Mouse (Mus musculus): Measurements from ENCODE around the gene Pm20d1.

Gene Pm20d1

GRCm38 (mm10) chr1:131757211-131757610 is 40.0 kb upstream of the Pm20d1 start:
- no peak for TF ChIP-seq POU5F1 (IDR thresholded peaks at IDR 0.05; ENCODE audit: borderline replicate concordance, low read length)
- no peak for TF ChIP-seq CTCF (conservative IDR thresholded peaks at IDR 0.05; ENCODE audit: low read length)
- no peak for TF ChIP-seq NANOG (IDR thresholded peaks at IDR 0.05; ENCODE audit: borderline replicate concordance, low read length)
- H3K27me3 ChIP-seq (ENCODE audit: insufficient read depth, low read length) = peaks cover 61% of the 10 kb centered on the region
- H3K36me3 ChIP-seq (ENCODE audit: insufficient read depth, low read length) = no peaks in the 10 kb centered on the region
- H3K9me3 ChIP-seq (ENCODE audit: low read length) = peaks cover 10% of the 10 kb centered on the region; the same call in 1 of the 2 replicates
- H3K4me1 ChIP-seq (replicated peaks; ENCODE audit: low read depth, low read length) = no peaks in the 10 kb centered on the region
- H3K4me3 ChIP-seq (replicated peaks; ENCODE audit: low read length) = no peak overlapping the region

DNA sequence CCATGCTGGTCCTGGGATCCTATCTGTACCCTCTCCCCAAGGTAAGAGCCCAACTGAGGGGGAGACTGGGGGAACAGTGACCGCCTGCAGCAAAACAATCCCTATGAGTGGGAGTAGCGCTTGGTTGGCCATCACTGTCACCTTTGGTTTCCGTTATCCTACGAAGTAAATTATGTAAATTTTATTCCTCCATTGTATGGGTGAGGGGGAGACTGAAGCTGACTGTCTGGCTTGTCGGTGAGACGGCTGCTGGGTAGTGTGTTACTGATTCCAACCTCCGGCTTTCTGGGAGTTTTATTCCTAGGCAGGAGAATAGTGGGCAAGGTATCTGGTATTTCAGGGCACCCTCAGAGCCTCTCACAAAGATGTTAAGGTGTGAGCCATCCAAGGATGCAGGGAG is 38.4 kb upstream of the Pm20d1 start:
- H3K27me3 ChIP-seq (ENCODE audit: insufficient read depth, low read length) = peaks cover 46% of the 10 kb centered on the region
- H3K4me1 ChIP-seq (replicated peaks; ENCODE audit: low read depth, low read length) = no peaks in the 10 kb centered on the region
- no peak for TF ChIP-seq NANOG (IDR thresholded peaks at IDR 0.05; ENCODE audit: borderline replicate concordance, low read length)
- TF ChIP-seq CTCF (conservative IDR thresholded peaks at IDR 0.05; ENCODE audit: low read length) = no peak
- TF ChIP-seq POU5F1 (IDR thresholded peaks at IDR 0.05; ENCODE audit: borderline replicate concordance, low read length) = no peak
- peaks cover 10% of the 10 kb centered on the region; the same call in 1 of the 2 replicates for H3K9me3 ChIP-seq (ENCODE audit: low read length)
- H3K36me3 ChIP-seq (ENCODE audit: insufficient read depth, low read length) = no peaks in the 10 kb centered on the region
- H3K4me3 ChIP-seq (replicated peaks; ENCODE audit: low read length) = no peak overlapping the region

DNA sequence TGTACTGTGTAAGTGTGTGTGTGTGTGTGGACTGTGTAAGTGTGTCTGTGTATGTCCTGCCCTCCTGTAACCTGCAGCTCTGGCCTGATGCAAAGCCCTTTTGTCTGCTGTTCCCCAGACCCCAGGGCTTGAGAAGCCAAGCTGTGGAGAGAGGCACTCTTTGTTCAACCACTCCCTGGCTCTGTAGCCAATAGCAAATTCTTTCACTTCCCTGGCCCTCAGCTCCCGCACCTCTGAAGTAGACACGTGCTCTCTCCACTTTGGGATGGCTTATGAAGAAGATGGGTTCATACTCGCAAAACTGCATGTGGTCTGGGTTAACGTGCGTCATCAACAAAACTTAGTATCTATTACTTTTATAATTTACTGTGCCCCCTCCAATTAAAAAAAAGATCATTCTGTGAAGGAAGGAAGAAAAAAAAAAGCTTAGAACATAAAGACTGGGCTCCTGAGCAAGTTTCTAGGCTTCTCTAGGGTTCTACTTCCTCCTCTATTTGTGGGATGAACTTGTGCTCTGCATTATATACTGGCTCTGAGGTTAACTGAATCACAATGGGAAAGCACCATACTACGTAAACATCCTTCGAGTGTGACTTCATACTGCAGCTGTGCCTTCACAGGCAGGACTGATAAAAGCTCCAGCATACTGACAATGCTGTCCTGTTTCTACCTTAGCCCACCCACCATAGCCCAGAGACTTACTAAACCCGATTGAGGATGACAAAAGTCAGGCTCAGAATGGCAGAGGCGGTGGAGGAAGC is 37.3 kb upstream of the Pm20d1 start:
- peaks cover under 1% of the 10 kb centered on the region; the same call in 1 of the 2 replicates for H3K4me1 ChIP-seq (replicated peaks; ENCODE audit: low read depth, low read length)

DNA sequence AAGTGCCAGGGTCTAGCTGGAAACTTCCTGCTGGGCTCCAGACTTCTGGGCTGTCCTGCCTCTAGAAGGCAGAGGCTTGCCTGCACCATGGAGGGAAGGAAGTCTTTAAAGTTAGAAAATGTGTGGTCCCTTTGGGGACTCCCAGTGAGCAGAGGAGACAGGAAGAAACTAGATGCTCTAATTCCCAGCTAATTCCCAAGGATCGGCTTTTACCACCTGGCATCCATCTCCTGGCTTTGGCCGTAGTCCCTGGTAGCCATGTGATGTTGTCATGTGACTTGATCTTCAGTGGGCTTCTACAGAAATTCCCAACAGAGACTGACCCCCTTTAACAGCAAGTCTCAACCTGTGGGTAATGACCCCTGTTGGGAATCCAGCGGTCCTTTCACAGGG is 36.8 kb upstream of the Pm20d1 start:
- Histone ChIP-seq H3K36me3 (ENCODE audit: insufficient read depth, low read length) (no peaks in the 10 kb centered on the region), H3K27me3 (ENCODE audit: insufficient read depth, low read length) (peaks cover 41% of the 10 kb centered on the region), H3K9me3 (ENCODE audit: low read length) (peaks cover 10% of the 10 kb centered on the region; the same call in 1 of the 2 replicates), H3K4me3 (replicated peaks; ENCODE audit: low read length) (no peak overlapping the region), H3K4me1 (replicated peaks; ENCODE audit: low read depth, low read length) (peaks cover 7% of the 10 kb centered on the region)
- TF ChIP-seq NANOG (IDR thresholded peaks at IDR 0.05; ENCODE audit: borderline replicate concordance, low read length) (no peak), CTCF (conservative IDR thresholded peaks at IDR 0.05; ENCODE audit: low read length) (no peak)

More for the DNA sequence above, 37.3 kb upstream of the Pm20d1 start:
- peaks cover 45% of the 10 kb centered on the region for H3K27me3 ChIP-seq (ENCODE audit: insufficient read depth, low read length)
- TF ChIP-seq CTCF (conservative IDR thresholded peaks at IDR 0.05; ENCODE audit: low read length) (no peak), POU5F1 (IDR thresholded peaks at IDR 0.05; ENCODE audit: borderline replicate concordance, low read length) (no peak), NANOG (IDR thresholded peaks at IDR 0.05; ENCODE audit: borderline replicate concordance, low read length) (no peak)
- H3K9me3 ChIP-seq (ENCODE audit: low read length) = peaks cover 10% of the 10 kb centered on the region; the same call in 1 of the 2 replicates
- H3K36me3 ChIP-seq (ENCODE audit: insufficient read depth, low read length) = no peaks in the 10 kb centered on the region
- H3K4me3 ChIP-seq (replicated peaks; ENCODE audit: low read length) = no peak overlapping the region

DNA sequence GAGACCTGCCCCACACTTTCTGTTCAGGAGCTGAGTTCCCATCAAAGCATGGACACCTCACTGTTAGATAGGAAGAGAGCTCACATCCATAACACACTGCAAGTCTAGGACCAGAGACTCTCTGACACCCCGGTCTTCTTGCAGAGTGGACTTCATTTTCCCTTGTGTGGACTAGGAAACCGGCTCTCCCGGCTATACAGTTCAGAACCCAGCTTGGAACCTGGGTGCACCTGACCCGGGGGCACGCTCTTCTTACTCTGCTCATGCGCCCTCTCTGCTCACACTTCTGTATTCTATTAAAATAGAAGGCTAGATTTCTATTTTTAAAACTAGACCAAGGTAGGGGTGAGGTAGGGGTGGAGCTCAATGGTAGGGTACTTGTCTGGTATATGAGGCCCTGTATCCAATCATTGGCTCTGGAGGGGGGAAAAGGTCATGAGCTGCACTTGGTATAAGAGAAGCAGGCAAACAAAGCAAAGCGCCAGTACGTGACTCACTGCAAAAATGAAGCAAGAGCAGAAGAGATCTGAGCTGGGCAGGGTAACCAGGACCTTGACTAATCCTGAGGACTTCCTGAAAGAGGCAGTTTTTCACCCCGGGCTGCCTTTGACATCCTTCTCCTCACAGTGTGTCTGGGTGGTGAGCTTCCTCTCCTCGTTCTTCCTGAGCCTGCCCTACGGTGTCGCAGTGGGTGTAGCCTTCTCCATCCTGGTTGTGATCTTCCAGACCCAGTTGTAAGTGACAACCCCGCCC is 35.9 kb upstream of the Pm20d1 start:
- Histone ChIP-seq H3K9me3 (ENCODE audit: low read length) (peaks cover 10% of the 10 kb centered on the region; the same call in 1 of the 2 replicates), H3K4me1 (replicated peaks; ENCODE audit: low read depth, low read length) (peaks cover 10% of the 10 kb centered on the region), H3K4me3 (replicated peaks; ENCODE audit: low read length) (no peak overlapping the region), H3K36me3 (ENCODE audit: insufficient read depth, low read length) (no peaks in the 10 kb centered on the region), H3K27me3 (ENCODE audit: insufficient read depth, low read length) (peaks cover 36% of the 10 kb centered on the region)
- no peak for TF ChIP-seq NANOG (IDR thresholded peaks at IDR 0.05; ENCODE audit: borderline replicate concordance, low read length)
- no peak for TF ChIP-seq POU5F1 (IDR thresholded peaks at IDR 0.05; ENCODE audit: borderline replicate concordance, low read length)
- TF ChIP-seq CTCF (conservative IDR thresholded peaks at IDR 0.05; ENCODE audit: low read length) = no peak

DNA sequence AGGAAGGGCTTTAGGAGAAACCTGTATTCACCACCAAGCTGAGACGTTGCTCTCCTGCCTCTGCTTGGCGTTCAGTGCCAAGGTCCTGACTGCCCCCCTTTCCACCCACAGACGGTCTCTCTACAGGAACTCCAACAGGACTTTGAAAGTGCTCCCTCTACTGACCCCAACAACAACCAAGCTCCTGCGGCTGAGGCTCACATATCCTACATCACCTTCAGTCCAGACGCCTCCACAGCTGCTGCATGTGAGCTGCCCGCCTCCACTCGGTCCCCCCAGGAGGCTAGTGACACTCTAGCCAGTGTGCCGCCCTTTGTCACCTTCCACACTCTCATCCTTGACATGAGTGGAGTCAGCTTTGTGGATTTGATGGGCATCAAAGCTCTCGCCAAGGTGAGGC is 33.5 kb upstream of the Pm20d1 start:
- Histone ChIP-seq H3K27me3 (ENCODE audit: insufficient read depth, low read length) (peaks cover 25% of the 10 kb centered on the region), H3K4me3 (replicated peaks; ENCODE audit: low read length) (no peak overlapping the region), H3K4me1 (replicated peaks; ENCODE audit: low read depth, low read length) (peaks cover 10% of the 10 kb centered on the region), H3K36me3 (ENCODE audit: insufficient read depth, low read length) (no peaks in the 10 kb centered on the region), H3K9me3 (ENCODE audit: low read length) (peaks cover 10% of the 10 kb centered on the region; the same call in 1 of the 2 replicates)
- no peak for TF ChIP-seq NANOG (IDR thresholded peaks at IDR 0.05; ENCODE audit: borderline replicate concordance, low read length)
- TF ChIP-seq POU5F1 (IDR thresholded peaks at IDR 0.05; ENCODE audit: borderline replicate concordance, low read length) = no peak
- no peak for TF ChIP-seq CTCF (conservative IDR thresholded peaks at IDR 0.05; ENCODE audit: low read length)

DNA sequence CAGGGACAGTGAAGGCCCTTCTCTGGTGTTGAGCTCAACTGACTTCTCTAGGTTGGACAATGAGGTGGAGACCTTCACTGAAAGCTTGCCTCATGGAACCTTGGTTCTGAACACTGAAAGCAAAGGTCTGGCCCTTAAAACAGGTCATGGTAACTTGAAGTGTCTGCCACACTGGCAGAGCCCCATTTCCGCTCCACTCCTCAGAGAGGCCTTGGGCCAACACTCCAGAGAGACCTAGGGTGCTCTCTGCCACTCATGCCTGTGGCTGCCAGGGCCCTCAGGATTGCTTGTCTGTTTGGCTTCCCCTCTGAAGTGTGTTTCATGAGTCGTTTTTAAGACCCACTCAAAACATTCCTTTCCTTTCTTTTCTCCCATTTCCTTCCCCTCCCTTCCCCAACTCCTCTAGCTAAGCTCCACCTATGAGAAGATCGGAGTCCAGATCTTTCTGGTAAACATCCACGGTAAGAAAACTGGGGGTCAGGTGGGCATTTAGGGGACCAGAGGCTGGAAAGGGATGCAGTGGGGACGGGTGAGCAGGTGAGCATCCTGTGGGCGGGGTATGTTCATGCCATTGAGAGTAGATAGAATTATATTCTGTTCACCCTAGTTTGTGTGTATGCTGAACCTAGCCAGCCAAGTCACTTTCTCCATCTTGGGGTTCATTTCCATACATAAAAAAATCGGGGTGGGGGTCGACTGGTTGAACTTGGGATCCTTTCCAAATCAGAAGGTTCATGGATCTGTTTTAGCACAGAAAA is 32.4 kb upstream of the Pm20d1 start:
- H3K9me3 ChIP-seq (ENCODE audit: low read length) = peaks cover 8% of the 10 kb centered on the region; the same call in 1 of the 2 replicates
- peaks cover 10% of the 10 kb centered on the region for H3K4me1 ChIP-seq (replicated peaks; ENCODE audit: low read depth, low read length)
- no peaks in the 10 kb centered on the region for H3K36me3 ChIP-seq (ENCODE audit: insufficient read depth, low read length)
- H3K4me3 ChIP-seq (replicated peaks; ENCODE audit: low read length) = no peak overlapping the region
- TF ChIP-seq NANOG (IDR thresholded peaks at IDR 0.05; ENCODE audit: borderline replicate concordance, low read length) (no peak), POU5F1 (IDR thresholded peaks at IDR 0.05; ENCODE audit: borderline replicate concordance, low read length) (no peak)
- H3K27me3 ChIP-seq (ENCODE audit: insufficient read depth, low read length) = peaks cover 25% of the 10 kb centered on the region

Data from E14TG2a.4 (cell line).